Mouse (Mus musculus): ENCODE measurements at regions not wholly inside any gene's neighbourhood (a gene's known extent, or its start where the extent isn't known, plus 50 kb on each side); places are given as distances from the start of the nearest gene placed in this dataset.

- H3K4me3 ChIP-seq (ENCODE audit: low read length): no peak overlapping the region
- no peak overlapping the region for H3K4me2 ChIP-seq (replicated peaks; ENCODE audit: low read depth, low read length)
- no peak overlapping the region for H3K9ac ChIP-seq (ENCODE audit: low read depth, low read length)
- WGBS: 83% methylated on average over 11 of the region's 11 CpGs
- ATAC-seq (ENCODE audit: low FRiP score, low TSS enrichment): no peak
- no peaks in the 10 kb centered on the region for H3K36me3 ChIP-seq (ENCODE audit: control insufficient read depth, insufficient read depth, low read length)
- no peaks in the 10 kb centered on the region for H3K27me3 ChIP-seq (ENCODE audit: control insufficient read depth, insufficient read depth, low read length)
- H3K9me3 ChIP-seq (ENCODE audit: control insufficient read depth, low read length): no peaks in the 10 kb centered on the region
- 0 out of 2 replicates have a peak, but pooled peaks cover 3% of the 10 kb centered on the region for H3K4me1 ChIP-seq (ENCODE audit: control insufficient read depth, insufficient read depth, low read length)
- H3K27ac ChIP-seq (ENCODE audit: low read depth, low read length): no peak overlapping the region
These were observed 287.8 kb downstream of the Etaa1 start for GRCm38 (mm10) chr11:17665624-17666552.

DNA sequence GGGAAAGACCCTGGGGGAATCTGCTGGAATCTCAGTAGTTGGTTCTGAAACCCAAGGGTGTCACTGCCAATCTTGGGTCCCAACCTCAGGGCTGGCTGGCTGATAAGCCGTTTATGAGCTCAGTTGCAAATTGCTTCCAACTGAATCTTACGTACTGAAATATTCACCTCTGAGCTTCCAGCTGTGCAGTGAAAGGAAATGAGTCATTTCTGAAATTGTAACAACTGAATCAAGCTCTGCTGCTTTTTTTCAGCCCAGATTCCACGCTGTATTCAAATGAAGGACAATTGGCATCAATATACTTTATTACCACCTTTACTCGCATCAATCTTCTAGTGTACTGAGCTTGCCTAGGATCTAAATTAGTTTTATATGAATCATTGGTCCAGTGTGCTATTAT lies 272.7 kb downstream of the Etaa1 start:
- Histone ChIP-seq H3K9me3 (ENCODE audit: control insufficient read depth, low read length) (peaks cover 5% of the 10 kb centered on the region), H3K36me3 (ENCODE audit: control insufficient read depth, insufficient read depth, low read length) (no peaks in the 10 kb centered on the region), H3K4me2 (replicated peaks; ENCODE audit: low read depth, low read length) (no peak overlapping the region), H3K4me3 (ENCODE audit: low read length) (no peak overlapping the region), H3K27me3 (ENCODE audit: control insufficient read depth, insufficient read depth, low read length) (no peaks in the 10 kb centered on the region), H3K4me1 (ENCODE audit: control insufficient read depth, insufficient read depth, low read length) (no peaks in the 10 kb centered on the region), H3K9ac (ENCODE audit: low read depth, low read length) (no peak overlapping the region), H3K27ac (ENCODE audit: low read depth, low read length) (no peak overlapping the region)
- ATAC-seq (ENCODE audit: low FRiP score, low TSS enrichment): no peak
- WGBS: 61% methylated on average over 4 of the region's 4 CpGs

- no peaks in the 10 kb centered on the region for H3K27me3 ChIP-seq (ENCODE audit: control insufficient read depth, insufficient read depth, low read length)
- no peak overlapping the region for H3K27ac ChIP-seq (ENCODE audit: low read depth, low read length)
- H3K4me3 ChIP-seq (ENCODE audit: low read length): no peak overlapping the region
- no peaks in the 10 kb centered on the region for H3K36me3 ChIP-seq (ENCODE audit: control insufficient read depth, insufficient read depth, low read length)
- H3K9me3 ChIP-seq (ENCODE audit: control insufficient read depth, low read length): peaks cover 5% of the 10 kb centered on the region
- H3K4me2 ChIP-seq (replicated peaks; ENCODE audit: low read depth, low read length): no peak overlapping the region
- peak; percentile 62; the same call in 1 of the 2 replicates for ATAC-seq (ENCODE audit: low FRiP score, low TSS enrichment)
- no peak overlapping the region for H3K9ac ChIP-seq (ENCODE audit: low read depth, low read length)
- H3K4me1 ChIP-seq (ENCODE audit: control insufficient read depth, insufficient read depth, low read length): no peaks in the 10 kb centered on the region
- 27% methylated on average over 4 of the region's 4 CpGs for WGBS
These were observed 268.0 kb downstream of the Etaa1 start for GRCm38 (mm10) chr11:17685711-17686113.

DNA sequence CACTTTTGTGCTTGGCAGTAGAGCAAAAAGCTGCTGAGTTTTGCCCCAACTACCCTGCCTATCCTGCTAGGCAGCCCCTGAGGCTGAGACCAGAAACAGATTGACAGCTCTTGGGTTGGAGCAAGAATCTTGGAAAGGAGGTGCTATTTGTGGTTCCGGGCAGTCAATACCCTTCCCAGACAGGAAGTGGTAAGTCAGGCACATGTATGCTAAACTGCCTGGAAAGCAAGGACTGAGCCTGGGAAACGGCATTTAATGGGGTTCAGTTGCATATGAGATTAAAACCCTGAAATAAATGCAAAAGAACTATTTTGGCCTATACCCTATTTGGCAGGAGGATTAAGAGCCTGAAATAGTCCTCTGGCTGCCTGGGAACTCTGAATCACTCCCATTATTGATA lies 266.9 kb downstream of the Etaa1 start:
- H3K9me3 ChIP-seq (ENCODE audit: control insufficient read depth, low read length): peaks cover 5% of the 10 kb centered on the region
- no peak for ATAC-seq (ENCODE audit: low FRiP score, low TSS enrichment)
- 37% methylated on average over 2 of the region's 2 CpGs for WGBS
- no peak overlapping the region for H3K27ac ChIP-seq (ENCODE audit: low read depth, low read length)
- no peak overlapping the region for H3K4me2 ChIP-seq (replicated peaks; ENCODE audit: low read depth, low read length)
- no peak overlapping the region for H3K9ac ChIP-seq (ENCODE audit: low read depth, low read length)
- H3K4me3 ChIP-seq (ENCODE audit: low read length): no peak overlapping the region
- no peaks in the 10 kb centered on the region for H3K36me3 ChIP-seq (ENCODE audit: control insufficient read depth, insufficient read depth, low read length)
- no peaks in the 10 kb centered on the region for H3K27me3 ChIP-seq (ENCODE audit: control insufficient read depth, insufficient read depth, low read length)
- no peaks in the 10 kb centered on the region for H3K4me1 ChIP-seq (ENCODE audit: control insufficient read depth, insufficient read depth, low read length)

GRCm38 (mm10) chr11:17694145-17694544 lies 259.5 kb downstream of the Etaa1 start:
- Histone ChIP-seq H3K9ac (ENCODE audit: low read depth, low read length) (no peak overlapping the region), H3K4me3 (ENCODE audit: low read length) (no peak overlapping the region), H3K4me1 (ENCODE audit: control insufficient read depth, insufficient read depth, low read length) (no peaks in the 10 kb centered on the region), H3K9me3 (ENCODE audit: control insufficient read depth, low read length) (no peaks in the 10 kb centered on the region), H3K27me3 (ENCODE audit: control insufficient read depth, insufficient read depth, low read length) (no peaks in the 10 kb centered on the region), H3K36me3 (ENCODE audit: control insufficient read depth, insufficient read depth, low read length) (no peaks in the 10 kb centered on the region), H3K4me2 (replicated peaks; ENCODE audit: low read depth, low read length) (no peak overlapping the region), H3K27ac (ENCODE audit: low read depth, low read length) (no peak overlapping the region)
- ATAC-seq (ENCODE audit: low FRiP score, low TSS enrichment): 0 out of 2 replicates have a peak, but pooled peaks have one; percentile 62
- 18% methylated on average over 2 of the region's 2 CpGs for WGBS

- Histone ChIP-seq H3K4me1 (ENCODE audit: control insufficient read depth, insufficient read depth, low read length) (no peaks in the 10 kb centered on the region), H3K27ac (ENCODE audit: low read depth, low read length) (no peak overlapping the region), H3K4me2 (replicated peaks; ENCODE audit: low read depth, low read length) (no peak overlapping the region), H3K27me3 (ENCODE audit: control insufficient read depth, insufficient read depth, low read length) (no peaks in the 10 kb centered on the region), H3K9me3 (ENCODE audit: control insufficient read depth, low read length) (0 out of 2 replicates have a peak, but pooled peaks cover 3% of the 10 kb centered on the region), H3K36me3 (ENCODE audit: control insufficient read depth, insufficient read depth, low read length) (no peaks in the 10 kb centered on the region), H3K9ac (ENCODE audit: low read depth, low read length) (no peak overlapping the region), H3K4me3 (ENCODE audit: low read length) (no peak overlapping the region)
- no peak for ATAC-seq (ENCODE audit: low FRiP score, low TSS enrichment)
These were observed 244.9 kb downstream of the Etaa1 start for GRCm38 (mm10) chr11:17708769-17709168.

DNA sequence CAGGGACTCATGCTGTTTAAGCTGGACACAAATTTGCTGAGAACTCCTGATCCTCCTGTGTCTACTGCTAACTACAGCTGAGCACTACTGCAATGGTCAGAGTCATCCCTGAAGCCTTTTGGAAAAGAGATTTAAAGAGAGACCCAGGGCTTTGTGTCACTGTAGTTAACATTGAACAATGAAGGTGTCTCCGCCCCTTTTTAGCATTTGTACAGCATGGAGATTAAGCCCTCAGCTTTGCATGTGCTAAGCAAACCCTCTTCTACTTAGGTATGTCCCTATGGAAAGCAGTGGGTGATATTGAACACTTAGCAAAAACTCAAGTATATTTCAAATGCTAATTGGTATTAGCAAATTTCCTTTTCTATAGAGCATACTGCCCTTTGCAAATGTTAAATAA lies 231.6 kb downstream of the Etaa1 start:
- 91% methylated on average over 1 of the region's 1 CpGs for WGBS
- no peaks in the 10 kb centered on the region for H3K36me3 ChIP-seq (ENCODE audit: control insufficient read depth, insufficient read depth, low read length)
- no peak overlapping the region for H3K27ac ChIP-seq (ENCODE audit: low read depth, low read length)
- H3K4me2 ChIP-seq (replicated peaks; ENCODE audit: low read depth, low read length): no peak overlapping the region
- no peak overlapping the region for H3K9ac ChIP-seq (ENCODE audit: low read depth, low read length)
- peaks cover 5% of the 10 kb centered on the region; the same call in 1 of the 2 replicates for H3K4me1 ChIP-seq (ENCODE audit: control insufficient read depth, insufficient read depth, low read length)
- H3K9me3 ChIP-seq (ENCODE audit: control insufficient read depth, low read length): no peaks in the 10 kb centered on the region
- no peak overlapping the region for H3K4me3 ChIP-seq (ENCODE audit: low read length)
- H3K27me3 ChIP-seq (ENCODE audit: control insufficient read depth, insufficient read depth, low read length): no peaks in the 10 kb centered on the region
- ATAC-seq (ENCODE audit: low FRiP score, low TSS enrichment): no peak

- H3K27ac ChIP-seq (ENCODE audit: low read depth, low read length): peak overlapping the region; percentile 71
- peaks cover 7% of the 10 kb centered on the region; the same call in 1 of the 2 replicates for H3K4me1 ChIP-seq (ENCODE audit: control insufficient read depth, insufficient read depth, low read length)
- 36% methylated on average over 8 of the region's 8 CpGs for WGBS
- no peaks in the 10 kb centered on the region for H3K36me3 ChIP-seq (ENCODE audit: control insufficient read depth, insufficient read depth, low read length)
- no peak overlapping the region for H3K4me3 ChIP-seq (ENCODE audit: low read length)
- no peaks in the 10 kb centered on the region for H3K27me3 ChIP-seq (ENCODE audit: control insufficient read depth, insufficient read depth, low read length)
- peak overlapping the region; percentile 21 for H3K4me2 ChIP-seq (replicated peaks; ENCODE audit: low read depth, low read length)
- no peaks in the 10 kb centered on the region for H3K9me3 ChIP-seq (ENCODE audit: control insufficient read depth, low read length)
- peak; percentile 82; the same call in 1 of the 2 replicates for ATAC-seq (ENCODE audit: low FRiP score, low TSS enrichment)
- H3K9ac ChIP-seq (ENCODE audit: low read depth, low read length): no peak overlapping the region
These were observed 226.2 kb downstream of the Etaa1 start for GRCm38 (mm10) chr11:17727258-17728034.

- H3K4me3 ChIP-seq (ENCODE audit: low read length): no peak overlapping the region
- H3K36me3 ChIP-seq (ENCODE audit: control insufficient read depth, insufficient read depth, low read length): no peaks in the 10 kb centered on the region
- H3K4me2 ChIP-seq (replicated peaks; ENCODE audit: low read depth, low read length): no peak overlapping the region
- no peak for ATAC-seq (ENCODE audit: low FRiP score, low TSS enrichment)
- WGBS: 84% methylated on average over 4 of the region's 4 CpGs
- H3K4me1 ChIP-seq (ENCODE audit: control insufficient read depth, insufficient read depth, low read length): 0 out of 2 replicates have a peak, but pooled peaks cover 2% of the 10 kb centered on the region
- no peaks in the 10 kb centered on the region for H3K9me3 ChIP-seq (ENCODE audit: control insufficient read depth, low read length)
- no peaks in the 10 kb centered on the region for H3K27me3 ChIP-seq (ENCODE audit: control insufficient read depth, insufficient read depth, low read length)
- no peak overlapping the region for H3K9ac ChIP-seq (ENCODE audit: low read depth, low read length)
- H3K27ac ChIP-seq (ENCODE audit: low read depth, low read length): no peak overlapping the region
These were observed 220.6 kb downstream of the Etaa1 start for GRCm38 (mm10) chr11:17733075-17733474.
